Mouse (Mus musculus) gastrocnemius, adult 8-10 months (tissue): ENCODE results near the gene Pak2. TPM values are rescaled to one million over a fixed set of nuclear protein-coding genes. Genes with fewer than 3 reads are reported as not detected.

Experiments used
- DNase-seq, 2 experiments: peaks; one replicate each; pipeline ENCODE4 v3.0.0; 2022; ENCODE audit warnings: low spot score in 2 of 2
- total RNA-seq, 4 experiments: library from RNA; stranded (reverse); gene quantifications; 2 replicates each; pipeline ENCODE4 v1.2.4; 2022

Gene Pak2
- 10 to 100 TPM; 11.8 to 14.2 (median 13.3) TPM for total RNA-seq

DNA sequence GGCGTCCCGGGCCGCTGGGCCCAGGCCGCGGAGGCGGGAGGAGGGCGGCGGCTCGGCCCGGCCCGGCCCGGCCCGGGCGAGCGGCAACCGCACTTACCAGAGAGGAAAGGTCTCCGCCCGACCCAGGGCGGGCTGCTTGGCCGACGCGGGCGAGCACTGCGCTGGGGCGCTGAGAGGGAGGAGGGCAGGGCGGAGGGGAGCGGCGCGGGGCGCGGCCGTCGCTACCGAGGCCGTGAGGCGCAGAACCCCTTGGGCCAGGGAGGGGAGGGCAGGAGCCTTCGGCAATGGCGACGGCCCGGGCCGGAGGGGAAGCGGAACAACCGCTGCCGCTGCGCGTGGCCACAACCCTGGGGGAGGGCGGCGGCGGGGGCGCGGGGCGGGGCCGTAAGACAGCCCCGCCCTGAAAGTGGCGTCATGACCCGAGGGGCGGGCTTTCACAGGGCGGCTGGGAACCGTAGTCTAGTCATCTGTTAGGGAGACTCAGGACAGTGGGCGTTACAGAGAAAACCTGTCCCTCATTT is at the start of gene Pak2:
Gene Pak2 (minus strand): TSS at position 352 of the 521 bp plus-strand sequence.
- DNase-seq: peak; percentile 63 to 76

DNA sequence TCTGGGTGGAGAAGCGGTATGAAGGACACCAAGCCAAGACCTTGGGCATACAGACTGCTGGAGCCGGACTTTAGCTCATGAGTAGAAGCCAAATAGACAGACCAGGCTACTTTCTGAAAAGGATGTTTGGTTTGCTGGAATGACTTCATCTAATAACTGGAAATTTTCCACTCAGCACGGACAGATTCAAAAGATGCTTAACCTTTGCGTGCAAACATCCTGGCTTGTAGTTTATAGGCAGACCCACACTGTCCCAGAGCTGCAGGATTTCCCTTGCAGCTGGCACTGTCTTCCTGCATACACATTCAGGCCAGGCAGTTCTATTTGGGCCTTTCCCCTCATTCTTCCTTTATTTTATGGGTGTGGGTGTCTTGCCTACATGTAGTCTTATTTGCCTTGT is 47.9 kb upstream of the Pak2 start:
- DNase-seq: no peak

DNA sequence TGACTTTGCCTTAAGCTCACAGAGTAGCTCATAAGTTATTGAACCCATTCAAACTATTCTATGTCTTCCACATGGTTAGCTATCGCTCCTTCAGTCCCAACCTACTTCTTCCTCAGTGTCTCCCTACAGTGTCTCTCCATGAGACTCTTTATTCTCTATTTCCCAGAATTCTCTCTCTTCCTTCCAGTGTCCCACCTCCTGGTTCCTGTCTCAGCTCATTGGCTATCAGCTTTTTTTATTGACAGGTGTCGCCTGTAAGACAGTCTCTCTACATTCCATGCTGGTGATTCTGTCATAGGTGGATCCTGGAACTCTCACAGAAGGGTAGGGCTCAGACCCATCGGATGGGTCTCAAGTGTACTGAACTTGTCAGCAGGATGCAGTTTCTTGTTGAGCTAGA is 46.2 kb upstream of the Pak2 start:
- no peak for DNase-seq

DNA sequence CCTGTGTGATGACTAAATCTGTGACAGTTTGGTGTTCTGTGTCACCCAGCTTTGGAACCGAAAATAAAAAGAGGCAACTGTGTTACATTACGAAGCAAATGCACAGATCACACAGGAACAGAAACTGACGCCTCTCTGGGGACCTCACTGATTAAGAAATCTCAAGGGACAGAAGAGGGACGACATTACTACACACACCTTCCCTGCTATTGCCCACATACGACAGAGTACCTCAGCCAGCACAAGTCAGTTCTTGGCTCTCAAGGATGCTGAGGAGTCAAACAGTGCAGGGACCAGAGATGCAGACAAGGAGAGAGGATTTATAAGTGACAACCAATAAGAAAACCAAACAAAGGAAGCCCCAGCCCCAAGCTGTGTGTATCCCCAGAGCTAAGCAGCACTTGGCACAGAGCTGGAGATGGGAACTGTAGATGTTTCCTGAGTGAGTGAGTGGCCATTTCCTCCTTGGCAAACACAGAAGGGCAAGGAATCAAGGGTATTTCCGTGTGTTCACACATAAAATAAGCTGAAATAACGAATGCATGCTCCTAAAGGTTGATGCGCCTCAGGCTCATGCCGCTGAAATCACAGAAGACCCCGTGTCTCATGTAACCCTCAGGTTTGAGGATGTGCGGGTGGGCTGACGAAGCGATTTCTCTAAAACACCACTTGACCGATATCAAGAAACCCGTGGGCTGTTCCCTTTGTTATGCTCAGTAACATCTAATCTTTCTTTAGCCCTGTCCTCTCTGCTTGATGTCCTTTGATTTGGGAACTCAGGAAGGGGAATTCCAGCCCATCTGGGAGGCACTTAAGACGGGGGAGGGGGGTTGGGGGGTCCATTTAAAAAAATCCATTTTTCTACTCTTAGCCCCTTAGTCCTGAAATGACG is 45.5 kb upstream of the Pak2 start:
- no peak for DNase-seq

DNA sequence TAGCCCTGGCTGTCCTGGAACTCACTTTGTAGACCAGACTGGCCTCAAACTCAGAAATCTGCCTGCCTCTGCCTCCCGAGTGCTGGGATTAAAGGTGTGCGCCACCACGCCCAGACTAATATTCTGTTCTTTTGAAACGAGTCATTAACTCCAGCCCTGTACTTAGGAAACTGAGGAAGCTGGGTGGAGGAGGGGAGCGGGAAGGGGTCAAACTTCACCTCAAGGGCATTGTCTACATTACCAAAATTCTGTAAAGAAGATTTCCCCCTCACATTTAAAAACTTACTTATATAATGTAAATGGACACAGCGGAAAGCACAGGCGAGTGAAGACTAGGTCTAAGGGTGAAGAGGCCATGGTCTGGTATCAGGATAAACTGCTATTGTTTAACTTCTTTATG is 44.9 kb upstream of the Pak2 start:
- DNase-seq: no peak

DNA sequence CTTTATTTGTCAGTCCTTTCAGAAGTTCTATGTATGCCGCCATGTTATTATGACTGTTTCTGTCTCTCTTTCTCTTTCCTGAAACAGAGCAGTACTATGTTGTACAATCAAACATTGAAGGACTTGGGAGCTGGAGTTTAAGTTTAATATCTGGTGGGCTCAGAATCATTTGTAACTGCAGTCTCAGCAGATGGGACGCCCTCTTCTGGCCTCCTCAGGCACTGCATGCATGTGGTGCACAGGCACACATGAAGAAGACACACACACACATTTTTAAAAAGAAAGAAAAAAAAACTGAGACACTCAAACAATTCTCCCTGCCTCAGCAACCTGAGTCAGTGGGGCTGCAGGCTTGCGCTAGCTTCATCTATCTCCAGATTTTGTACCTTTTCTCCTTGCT is 41.3 kb upstream of the Pak2 start:
- DNase-seq: no peak

DNA sequence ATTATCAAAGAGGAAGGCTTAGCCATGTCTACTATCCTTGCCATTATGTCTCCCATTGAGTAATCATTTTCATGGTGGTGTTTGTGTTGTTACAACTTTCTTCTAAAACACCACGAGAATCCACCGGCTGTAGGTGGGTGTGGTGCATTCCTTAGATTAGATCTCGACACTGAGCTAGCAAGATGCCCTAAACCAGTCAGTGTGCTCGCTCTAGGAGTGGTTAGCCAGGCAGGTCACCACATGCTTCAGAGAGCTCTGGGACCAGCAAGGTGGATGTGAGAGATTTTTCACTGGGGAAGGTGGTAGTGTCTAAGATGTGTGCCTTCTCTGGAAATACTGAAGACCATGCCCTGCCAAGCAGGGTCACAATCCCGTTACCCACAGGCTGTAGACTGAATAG is 37.0 kb upstream of the Pak2 start:
- no peak for DNase-seq

DNA sequence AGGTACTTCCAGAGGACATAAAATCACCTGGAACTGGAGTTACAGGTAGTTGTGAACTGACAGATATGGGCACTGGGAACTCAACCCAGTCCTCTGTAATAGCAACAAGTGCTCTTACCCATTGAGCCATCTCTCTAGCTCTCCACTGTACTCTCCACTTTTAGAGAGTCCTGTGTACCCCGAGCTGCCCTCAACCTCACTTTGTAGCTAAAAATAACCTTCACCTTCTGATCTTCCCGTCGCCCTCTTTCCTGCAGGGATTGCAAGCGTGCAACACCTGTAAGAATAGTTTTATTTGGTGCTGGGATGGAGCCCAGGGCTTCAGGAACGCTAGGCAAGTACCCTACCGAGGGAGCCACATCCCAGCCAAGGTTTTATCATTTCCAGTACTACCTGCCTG is 36.6 kb upstream of the Pak2 start:
- no peak for DNase-seq

DNA sequence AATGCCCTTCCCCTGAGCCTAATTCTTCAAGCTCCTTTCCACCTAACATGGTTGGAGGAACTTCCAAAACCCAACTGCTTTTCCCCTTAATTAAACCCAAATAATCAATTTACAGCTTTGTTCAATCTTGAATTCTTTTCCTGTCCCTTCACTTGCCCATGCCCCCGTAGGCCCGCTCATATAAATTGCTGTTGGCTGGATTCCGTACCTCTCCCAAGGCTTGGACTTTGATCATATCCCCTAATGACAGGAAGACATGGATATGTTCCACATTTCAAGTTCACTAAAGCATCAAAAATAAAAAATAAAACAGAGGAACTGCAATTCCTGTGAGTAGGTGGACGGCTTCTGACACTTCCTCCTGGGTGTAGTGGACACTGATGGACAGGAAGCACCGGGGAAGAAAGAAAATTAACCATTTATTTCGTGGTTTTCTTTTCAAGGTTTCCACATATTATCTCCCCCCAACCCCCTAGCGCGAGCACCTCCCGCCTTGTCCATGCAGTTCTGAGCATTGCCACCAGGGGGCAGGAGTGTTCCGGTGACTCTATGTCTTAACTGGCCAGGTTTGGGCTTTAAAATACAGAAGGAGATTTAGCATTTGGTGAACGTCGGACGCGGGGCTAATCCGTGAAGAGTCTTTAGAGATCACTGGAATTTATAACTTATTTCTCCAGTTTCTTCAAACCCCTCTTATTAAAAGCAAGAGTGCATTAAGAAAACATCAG is 36.0 kb upstream of the Pak2 start:
- peak; percentile 53 to 65 for DNase-seq

DNA sequence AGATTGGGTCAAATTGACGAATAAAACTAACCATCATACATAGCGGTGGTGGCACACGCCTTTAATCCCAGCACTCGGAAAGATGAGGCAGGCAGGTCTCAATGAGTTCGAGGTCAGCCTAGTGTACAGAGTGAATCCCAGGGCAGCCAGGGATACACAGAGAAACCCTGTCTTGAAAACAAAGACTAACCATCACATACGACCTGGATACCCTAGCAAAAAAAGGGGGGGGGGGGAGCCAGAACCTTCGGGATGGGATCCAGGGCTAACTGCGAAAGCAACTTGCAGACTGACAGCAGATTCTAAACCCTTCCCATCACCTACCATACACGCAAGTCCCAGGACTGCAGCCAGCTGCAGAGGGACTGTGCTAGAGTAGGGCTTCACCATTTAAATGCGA is 35.3 kb upstream of the Pak2 start:
- no peak for DNase-seq

DNA sequence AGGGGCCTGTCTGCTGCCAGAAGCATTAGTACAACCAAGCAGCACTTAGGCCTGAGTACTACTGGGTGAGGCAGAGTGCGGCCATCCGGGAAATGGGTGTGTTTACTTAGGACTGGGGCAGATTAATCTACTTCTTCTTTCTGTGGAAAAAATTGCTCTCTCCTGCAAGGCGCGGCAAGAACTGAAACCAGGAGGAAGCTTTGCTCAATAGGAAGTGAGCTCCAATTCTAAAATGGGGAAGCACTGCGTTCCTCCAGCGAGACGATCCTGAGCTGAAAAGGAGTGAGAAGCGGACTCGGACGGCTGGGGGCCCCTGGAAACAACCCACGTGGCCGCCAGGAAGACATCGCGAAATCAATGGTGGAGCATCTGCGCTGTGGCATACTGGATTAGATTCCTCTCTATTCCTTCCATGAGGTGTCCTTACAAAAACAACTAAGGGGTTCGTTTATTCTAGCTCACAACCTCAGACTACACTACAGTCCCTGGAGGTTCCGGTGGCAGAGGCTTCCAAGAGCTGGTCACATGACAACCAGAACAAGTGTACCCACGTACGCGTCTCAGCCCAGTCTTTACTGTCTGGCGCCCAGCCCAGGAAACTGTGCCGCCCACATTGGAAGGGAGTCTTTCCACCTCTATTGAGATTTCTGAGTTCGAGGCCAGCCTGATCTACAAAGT is 34.5 kb upstream of the Pak2 start:
- peak; percentile 25 to 26 for DNase-seq

DNA sequence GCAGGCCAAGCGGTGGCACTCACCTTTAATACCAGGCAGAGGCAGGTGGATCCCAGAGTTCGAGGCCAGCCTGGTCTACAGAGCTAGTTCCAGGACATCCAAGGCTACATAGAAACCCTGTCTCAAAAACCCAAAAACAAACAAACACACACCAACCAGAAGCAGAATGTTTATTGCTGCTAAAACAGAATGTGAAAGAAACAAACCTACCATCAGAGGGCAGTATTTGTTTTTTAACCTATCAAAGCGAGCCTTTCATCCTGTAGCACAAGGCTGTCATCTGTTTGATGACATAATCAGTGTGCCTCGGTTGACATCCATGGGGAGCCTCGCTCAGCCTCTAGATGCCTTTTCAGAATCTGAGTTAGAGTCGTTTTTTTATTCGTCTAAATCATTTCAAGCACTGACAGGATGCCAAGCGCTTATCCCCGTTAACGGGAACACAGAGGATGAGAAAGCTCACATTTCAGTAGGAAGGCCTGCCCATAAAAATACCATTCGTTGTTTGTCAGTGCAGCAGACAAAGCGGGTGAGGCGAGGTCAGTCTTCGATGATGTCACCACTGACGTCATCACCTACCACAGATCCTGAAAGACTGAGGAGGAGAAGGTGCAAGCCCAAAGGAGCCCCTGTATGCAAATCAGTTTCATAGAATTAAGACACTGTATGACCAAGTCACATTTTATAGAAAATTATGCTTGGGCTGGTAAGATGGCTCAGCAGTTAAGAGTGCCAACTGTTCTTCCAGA is 32.0 kb upstream of the Pak2 start:
- DNase-seq: no peak

DNA sequence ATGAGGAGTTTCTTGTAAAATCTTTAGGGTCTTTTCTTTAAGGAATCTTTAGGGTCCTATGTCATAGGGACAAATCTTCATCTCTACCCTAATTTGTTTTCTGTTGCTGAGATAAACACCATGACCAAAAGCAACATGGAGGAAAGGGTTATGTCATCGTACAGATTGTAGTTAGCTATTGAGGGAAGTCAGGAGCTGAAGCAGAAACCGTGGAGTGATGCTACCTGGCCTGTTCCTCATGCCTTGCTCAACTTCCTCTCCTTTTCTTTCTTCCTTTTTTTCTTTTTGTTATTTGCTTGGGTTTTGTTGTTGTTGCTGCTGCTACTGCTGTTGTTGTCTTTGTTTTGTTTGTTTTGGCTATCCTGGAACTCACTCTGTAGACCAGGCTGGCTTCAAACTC is 29.4 kb upstream of the Pak2 start:
- no peak for DNase-seq

DNA sequence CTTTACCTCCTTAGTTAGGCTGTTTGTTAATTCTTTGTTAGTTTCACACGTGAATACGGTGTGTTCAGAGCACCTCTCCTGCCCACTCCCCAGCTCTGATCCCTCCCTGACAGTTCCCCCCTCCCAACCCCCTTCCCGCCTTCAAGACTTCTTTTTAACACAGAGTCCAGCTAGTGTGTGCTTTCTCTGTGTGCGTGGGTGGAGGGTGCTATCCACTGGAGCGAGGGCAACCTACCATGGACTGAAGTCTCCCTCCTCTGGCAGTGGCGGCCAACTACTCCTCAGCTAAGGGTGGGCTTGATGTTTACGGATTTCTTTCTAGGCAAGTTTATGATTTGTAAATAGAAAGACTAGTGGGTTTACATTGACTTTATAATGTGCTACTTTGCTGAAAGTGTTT is 29.0 kb upstream of the Pak2 start:
- DNase-seq: no peak

DNA sequence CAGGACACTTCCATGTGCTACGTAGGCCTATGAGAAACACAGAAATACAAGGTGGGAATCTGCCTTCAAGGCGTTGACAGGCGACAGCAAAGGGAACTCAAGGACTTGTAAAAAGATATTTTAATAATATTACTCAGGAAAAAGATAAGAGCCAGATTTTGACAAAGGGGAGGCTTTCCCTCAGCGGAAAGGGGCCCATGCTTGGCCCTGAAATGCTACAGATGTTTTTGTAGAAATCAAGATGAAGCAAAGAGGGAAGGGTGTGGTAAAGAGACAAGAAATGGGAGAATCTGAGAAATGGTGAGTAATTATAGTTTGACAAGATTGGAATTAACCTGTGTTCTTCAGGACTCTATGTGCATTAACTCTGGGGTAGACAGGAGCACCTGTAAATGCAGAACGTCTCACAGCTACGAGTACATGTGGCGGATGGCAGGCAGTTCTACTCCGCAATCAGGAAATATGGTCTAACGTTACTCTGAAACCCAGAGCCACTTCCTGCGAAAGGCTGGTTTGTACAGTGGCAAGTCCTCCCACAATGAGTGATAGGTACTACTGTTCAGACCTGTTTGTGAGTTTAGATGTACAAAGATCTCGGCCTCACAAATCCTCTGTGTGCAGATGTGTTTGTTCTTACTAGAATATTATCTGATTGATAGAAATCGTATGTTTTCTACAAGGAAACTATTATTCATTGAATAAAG is 28.4 kb upstream of the Pak2 start:
- no peak for DNase-seq

DNA sequence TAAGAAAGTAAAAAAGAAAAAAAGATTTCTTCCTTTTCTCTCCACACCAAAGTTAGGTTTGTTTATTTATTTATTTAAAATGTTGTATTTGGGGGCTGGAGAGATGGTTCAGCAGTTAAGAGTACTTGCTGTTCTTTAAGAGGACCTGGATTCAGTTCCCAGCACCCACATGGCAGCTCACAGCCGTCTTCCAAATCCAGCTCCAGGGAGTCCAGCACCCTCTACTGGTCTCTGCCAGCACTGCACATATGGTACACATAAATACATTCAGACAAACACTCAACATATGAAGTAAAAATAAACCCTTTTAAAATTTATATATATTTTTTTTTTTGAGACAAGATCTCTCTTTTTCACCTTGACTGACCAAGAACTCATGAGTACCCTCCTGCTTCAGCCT is 26.6 kb upstream of the Pak2 start:
- DNase-seq: no peak

DNA sequence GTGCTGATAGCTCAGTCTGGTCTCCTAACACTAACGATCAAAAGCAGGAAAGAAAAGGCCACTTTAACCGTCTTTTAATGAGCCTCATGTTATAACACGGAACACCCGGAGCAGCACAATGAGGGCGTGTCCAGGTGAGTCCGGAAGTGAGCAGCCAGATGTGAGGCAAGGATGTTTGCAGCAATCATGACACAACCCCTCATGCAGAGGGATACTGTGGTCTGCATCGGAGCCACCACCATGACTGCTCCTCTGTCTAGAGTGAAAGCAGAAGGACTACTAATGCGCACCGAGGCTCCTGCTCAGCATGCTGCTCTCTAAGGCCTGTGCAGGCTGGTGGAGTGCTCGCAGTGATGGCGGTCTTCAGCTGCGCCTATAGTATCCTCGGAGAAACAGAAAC is 23.2 kb upstream of the Pak2 start:
- DNase-seq: no peak

DNA sequence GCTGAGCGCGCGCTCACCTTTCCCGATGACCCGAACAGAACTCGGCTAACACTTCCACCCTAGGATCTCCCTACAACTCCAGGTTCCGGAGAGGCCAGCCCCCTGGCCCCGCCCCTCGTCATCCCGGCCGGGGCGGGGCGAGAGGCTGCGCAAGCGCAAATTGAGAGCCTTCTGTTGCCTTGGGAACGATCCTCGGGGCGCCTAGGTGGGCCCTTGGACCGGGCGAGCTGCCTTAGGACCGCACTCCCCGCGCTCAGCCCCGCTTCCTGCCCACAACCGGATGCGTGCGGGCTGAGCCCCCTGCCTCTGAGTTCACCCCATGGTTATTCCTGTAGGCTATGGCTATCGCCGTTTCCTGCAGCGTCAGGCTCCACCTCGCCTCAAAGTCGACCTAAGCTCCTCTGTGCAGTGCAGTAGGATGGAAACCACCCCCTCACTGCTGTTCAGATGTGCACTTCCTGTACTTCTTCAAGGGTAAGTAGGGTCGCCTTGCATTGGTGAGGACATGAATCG is 20.6 kb upstream of the Pak2 start, which contains the start of the genes Pigx and Cep19:
Gene Pigx (minus strand): TSS at position 103 of the 513 bp plus-strand sequence.
Gene Cep19 (plus strand): TSS at position 163 of the 513 bp plus-strand sequence.
- peak; percentile 79 to 83 for DNase-seq

DNA sequence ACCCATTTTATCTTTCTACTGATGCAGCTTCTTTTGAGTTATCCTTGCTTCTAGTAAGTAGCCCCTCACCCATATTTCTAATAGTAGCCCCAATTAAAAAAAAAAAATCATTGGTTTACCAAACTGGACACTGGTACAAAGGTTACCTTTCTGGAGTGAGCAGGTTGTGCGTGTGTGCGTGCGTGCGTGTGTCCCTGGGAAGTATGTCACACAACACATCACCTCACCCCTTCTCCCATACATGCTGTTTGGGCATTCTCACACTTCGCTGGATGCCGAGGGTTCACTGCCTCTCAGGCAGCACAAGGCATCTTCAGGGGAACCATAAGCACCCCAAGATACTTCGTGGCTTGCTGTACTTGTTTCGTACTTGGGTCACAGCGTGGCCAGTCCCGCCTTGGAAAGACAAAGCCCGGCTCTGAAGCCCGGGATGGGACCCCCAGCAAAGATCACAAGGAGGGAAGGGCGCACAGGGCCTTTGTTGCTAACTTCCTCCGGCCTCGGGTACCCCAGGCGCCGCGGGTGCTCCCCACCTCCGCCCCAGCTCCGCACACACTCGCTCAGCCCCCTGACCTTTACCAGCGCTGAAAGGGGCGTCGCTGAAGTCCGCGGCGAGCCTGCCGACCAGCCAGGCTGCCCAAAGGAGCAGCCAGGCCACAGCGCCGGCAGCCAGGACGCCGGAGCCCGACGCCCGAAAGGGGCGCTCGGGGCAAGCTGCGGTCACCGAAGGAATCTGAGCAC is 19.9 kb upstream of the Pak2 start:
- no peak for DNase-seq
